Mouse (Mus musculus): ENCODE results near the gene Arl13b.
A peak's percentile ranks its signal among the peaks of the same experiment; 100 is the strongest.

Gene Arl13b

GRCm38 (mm10) chr16:62814491-62814890, 32.3 kb downstream of the Arl13b start, which contains the start of gene Stx19:
Gene Stx19, plus strand, starts transcription at chr16:62814676.
- DNase-seq (ENCODE audit: extremely low spot score) = no peak

GRCm38 (mm10) chr16:62813790-62814189, 33.0 kb downstream of the Arl13b start:
- no peak for DNase-seq (ENCODE audit: extremely low spot score)

GRCm38 (mm10) chr16:62810855-62811254, 36.0 kb downstream of the Arl13b start:
- no peak for DNase-seq (ENCODE audit: extremely low spot score)

- no peak for DNase-seq (ENCODE audit: extremely low spot score)
Measured at GRCm38 (mm10) chr16:62807249-62807979, 39.4 kb downstream of the Arl13b start.

GRCm38 (mm10) chr16:62804621-62805020, 42.2 kb downstream of the Arl13b start:
- no peak for DNase-seq (ENCODE audit: extremely low spot score)

- no peak for DNase-seq (ENCODE audit: extremely low spot score)
Measured at GRCm38 (mm10) chr16:62799839-62800238, 47.0 kb downstream of the Arl13b start.

- DNase-seq (ENCODE audit: extremely low spot score) = no peak
Measured at GRCm38 (mm10) chr16:62799426-62799825, 47.4 kb downstream of the Arl13b start.

- DNase-seq (ENCODE audit: extremely low spot score) = no peak
Measured at GRCm38 (mm10) chr16:62798808-62799207, 48.0 kb downstream of the Arl13b start.

- no peak for DNase-seq (ENCODE audit: extremely low spot score)
Measured at GRCm38 (mm10) chr16:62796608-62797007, 50.2 kb downstream of the Arl13b start.

- peak; percentile 92 for DNase-seq (ENCODE audit: extremely low spot score)
Measured at GRCm38 (mm10) chr16:62786621-62787331, 60.1 kb downstream of the Arl13b start, which contains the start of gene Nsun3. Gene Nsun3, minus strand, starts transcription at chr16:62786818.

GRCm38 (mm10) chr16:62782229-62782628, 64.6 kb downstream of the Arl13b start:
- no peak for DNase-seq (ENCODE audit: extremely low spot score)

GRCm38 (mm10) chr16:62778282-62778681, 68.6 kb downstream of the Arl13b start:
- DNase-seq (ENCODE audit: extremely low spot score) = no peak

- no peak for DNase-seq (ENCODE audit: extremely low spot score)
Measured at GRCm38 (mm10) chr16:62776034-62776433, 70.8 kb downstream of the Arl13b start.

- DNase-seq (ENCODE audit: extremely low spot score) = no peak
Measured at GRCm38 (mm10) chr16:62773462-62773861, 73.4 kb downstream of the Arl13b start.

- DNase-seq (ENCODE audit: extremely low spot score) = peak; percentile 12
Measured at GRCm38 (mm10) chr16:62758340-62758739, 88.5 kb downstream of the Arl13b start.

- no peak for DNase-seq (ENCODE audit: extremely low spot score)
Measured at GRCm38 (mm10) chr16:62755307-62755706, 91.5 kb downstream of the Arl13b start.

- DNase-seq (ENCODE audit: extremely low spot score) = no peak
Measured at GRCm38 (mm10) chr16:62753597-62753996, 93.2 kb downstream of the Arl13b start.

GRCm38 (mm10) chr16:62753079-62753478, 93.8 kb downstream of the Arl13b start:
- DNase-seq (ENCODE audit: extremely low spot score) = no peak

GRCm38 (mm10) chr16:62745875-62746274, 101.0 kb downstream of the Arl13b start:
- DNase-seq (ENCODE audit: extremely low spot score) = no peak

All from embryo, embryonic 9.5 days (tissue).